Mouse (Mus musculus) embryonic fibroblast, embryonic 13.5 days (primary cell): ENCODE measurements around the gene Cd59a. TPM values are rescaled to one million over a fixed set of nuclear protein-coding genes. Genes with fewer than 3 reads are reported as not detected.

ENCODE experiments used
- H3K27ac ChIP-seq: 2 replicates; pipeline ENCODE4 v1.5.1; 2012; ENCODE audit warnings: low read length, control low read depth, inconsistent platforms; ENCODE audit not compliant: insufficient read depth
- H3K4me1 ChIP-seq: 2 replicates; pipeline ENCODE4 v1.6.1; 2011; ENCODE audit warnings: low read length; ENCODE audit not compliant: control insufficient read depth, insufficient read depth
- H3K4me3 ChIP-seq: 2 replicates; pipeline ENCODE4 v1.5.1; 2011; ENCODE audit warnings: mild to moderate bottlenecking, control low read depth, low read length; ENCODE audit not compliant: insufficient read depth
- CTCF ChIP-seq: IDR thresholded peaks from 2 replicates; pipeline ENCODE4 v1.5.1; 2011; ENCODE audit warnings: mild to moderate bottlenecking, control low read depth, low read length, moderate library complexity, borderline replicate concordance; ENCODE audit not compliant: insufficient read depth
- POLR2A ChIP-seq: IDR thresholded peaks from 2 replicates; pipeline ENCODE4 v1.6.1; 2011; ENCODE audit warnings: low read depth, mild to moderate bottlenecking, control low read depth, low read length, moderate library complexity
- polyA plus RNA-seq: library from polyadenylated mRNA; stranded (reverse); fragments of >200 nt; gene quantifications from 2 replicates; pipeline ENCODE4 v1.2.4, GENCODE M21; 2011; ENCODE audit warnings: low read depth; ENCODE audit not compliant: missing spikeins, insufficient read length

Gene Cd59a
- polyA plus RNA-seq, 1 experiment = 52.5 TPM

DNA sequence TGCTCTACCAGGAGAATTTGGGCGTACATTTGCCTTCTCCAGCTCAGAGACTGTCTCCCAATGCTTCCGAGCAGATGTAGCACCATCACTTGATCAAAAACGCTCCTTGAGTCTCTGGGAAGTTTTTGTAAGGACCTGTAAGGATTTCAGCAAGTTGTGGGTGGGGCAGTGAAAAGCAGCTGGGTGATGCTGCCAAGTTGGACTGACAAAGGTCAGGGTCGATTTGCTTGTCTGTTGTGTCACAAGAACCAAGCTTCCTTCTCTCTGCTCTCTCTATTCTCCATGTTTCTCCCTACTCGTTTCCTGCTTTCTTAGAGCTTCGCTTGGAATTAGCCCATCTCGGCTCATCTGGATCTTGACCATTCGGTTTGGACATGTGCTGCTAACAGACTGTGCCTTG, 46.5 kb downstream of the Cd59a start:
- H3K4me3 ChIP-seq = no peak overlapping the region
- no peaks in the 10 kb centered on the region for H3K4me1 ChIP-seq
- TF ChIP-seq CTCF (no peak), POLR2A (no peak)
- no peak overlapping the region for H3K27ac ChIP-seq

DNA sequence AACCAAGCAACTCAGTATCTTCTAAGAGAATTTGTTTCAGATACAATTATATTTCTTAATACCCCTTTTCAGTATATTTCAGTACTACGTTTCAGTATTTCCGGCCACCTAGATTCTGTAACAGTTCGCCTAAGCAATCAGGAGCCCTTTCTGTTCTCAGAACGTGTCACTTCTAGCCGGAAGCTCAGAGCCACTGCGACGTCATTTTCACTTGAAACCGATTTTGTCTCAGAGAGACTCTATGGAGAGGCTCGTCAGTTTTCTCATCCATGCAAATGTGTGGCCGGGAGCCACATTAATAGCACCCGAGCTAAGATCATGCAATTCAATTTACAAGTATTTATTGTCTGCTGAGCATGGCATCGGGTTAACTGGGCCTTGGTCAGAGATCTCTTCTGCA, 48.4 kb downstream of the Cd59a start:
- TF ChIP-seq POLR2A (no peak), CTCF (no peak)
- Histone ChIP-seq H3K4me3 (no peak overlapping the region), H3K4me1 (no peaks in the 10 kb centered on the region), H3K27ac (no peak overlapping the region)

DNA sequence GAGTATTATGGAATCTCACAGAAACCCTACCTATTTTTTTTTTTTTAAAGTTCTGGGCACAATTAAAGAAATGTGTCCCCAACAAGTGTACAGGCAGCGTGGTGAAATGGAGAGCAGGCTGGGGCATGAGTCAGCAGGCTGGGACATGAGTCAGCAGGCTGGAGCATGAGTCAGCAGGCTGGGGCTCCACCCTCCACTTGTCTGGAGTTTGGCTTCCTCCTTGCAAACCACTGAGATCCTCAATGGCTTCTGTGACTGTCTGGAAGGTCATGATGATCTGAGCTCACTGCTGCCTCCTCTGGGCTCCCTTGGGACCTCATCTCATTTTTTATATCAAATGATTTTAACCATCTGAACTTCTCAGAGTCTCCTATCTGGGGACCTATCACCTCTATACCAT, 50.4 kb downstream of the Cd59a start:
- Histone ChIP-seq H3K4me1 (no peaks in the 10 kb centered on the region), H3K4me3 (no peak overlapping the region), H3K27ac (no peak overlapping the region)
- TF ChIP-seq CTCF (no peak), POLR2A (no peak)

DNA sequence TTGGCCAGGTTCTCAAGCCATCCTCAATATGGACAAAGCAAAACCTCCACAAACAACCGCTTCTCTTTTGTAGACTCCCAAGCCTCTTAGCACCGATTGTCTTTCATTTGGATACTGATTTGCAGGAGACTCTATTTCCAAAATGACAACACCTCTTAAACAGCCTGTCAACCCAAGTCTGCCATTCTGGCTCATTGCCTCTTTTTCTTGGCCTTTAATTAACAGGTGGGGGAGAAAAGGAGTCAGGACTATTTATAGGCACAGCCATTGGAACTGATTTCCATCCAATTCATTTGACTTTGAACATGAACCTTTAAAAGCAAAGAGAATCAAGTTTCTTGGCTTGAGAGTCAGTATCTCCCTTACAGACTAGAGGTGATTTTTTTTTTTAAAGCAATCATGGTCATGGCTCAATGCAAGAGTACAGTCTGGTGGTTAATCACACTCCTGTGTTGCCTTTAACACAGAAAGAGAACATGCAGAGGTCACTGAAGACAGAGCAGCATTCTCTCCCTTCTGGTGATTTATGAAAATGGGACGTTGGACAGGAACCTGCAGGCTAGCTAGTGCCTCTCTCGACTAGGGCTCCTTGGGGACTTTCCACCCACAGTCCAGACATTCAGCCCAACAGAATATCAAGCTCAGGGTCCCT, 52.4 kb downstream of the Cd59a start:
- Histone ChIP-seq H3K27ac (no peak overlapping the region), H3K4me3 (no peak overlapping the region), H3K4me1 (no peaks in the 10 kb centered on the region)
- TF ChIP-seq CTCF = no peak
- no peak for TF ChIP-seq POLR2A

DNA sequence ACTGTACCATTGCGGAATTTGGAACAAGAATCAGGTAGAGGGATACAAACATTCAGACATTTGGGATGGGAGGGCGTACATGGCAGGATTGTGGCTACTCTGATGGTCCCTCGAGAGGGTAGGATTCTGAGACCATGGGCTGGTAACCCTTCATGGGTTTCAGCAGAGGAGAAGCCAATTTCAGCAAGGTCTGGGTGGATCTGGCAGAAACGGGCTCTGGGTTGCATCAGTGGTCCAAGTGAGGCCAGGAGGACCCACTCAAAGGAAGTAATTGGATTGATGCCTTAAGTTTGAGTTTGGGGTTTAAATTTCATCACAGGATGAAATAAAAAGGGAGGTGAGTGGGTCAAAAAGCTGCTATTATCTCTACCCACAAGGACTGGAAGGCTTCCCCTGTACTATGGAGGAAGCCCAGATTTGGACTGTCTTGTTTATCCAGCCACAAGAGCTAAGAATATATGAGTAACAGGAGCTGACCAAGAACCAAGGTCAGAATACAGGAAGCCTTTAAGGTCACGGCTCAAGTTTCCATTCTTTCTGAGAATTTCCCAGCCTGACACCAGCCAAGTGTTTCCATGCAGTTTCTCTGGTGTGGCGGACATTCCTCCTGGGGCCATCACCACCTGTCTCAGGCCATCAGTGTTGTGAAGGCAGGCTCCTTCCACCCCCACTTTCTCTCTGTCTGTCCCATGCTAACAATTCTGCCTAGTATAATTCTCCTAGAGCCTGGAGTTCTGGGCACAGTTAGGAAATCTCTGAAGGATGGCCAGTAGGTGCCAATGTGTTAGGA, 55.2 kb downstream of the Cd59a start:
- H3K4me1 ChIP-seq = no peaks in the 10 kb centered on the region
- no peak overlapping the region for H3K4me3 ChIP-seq
- no peak overlapping the region for H3K27ac ChIP-seq
- no peak for TF ChIP-seq POLR2A

DNA sequence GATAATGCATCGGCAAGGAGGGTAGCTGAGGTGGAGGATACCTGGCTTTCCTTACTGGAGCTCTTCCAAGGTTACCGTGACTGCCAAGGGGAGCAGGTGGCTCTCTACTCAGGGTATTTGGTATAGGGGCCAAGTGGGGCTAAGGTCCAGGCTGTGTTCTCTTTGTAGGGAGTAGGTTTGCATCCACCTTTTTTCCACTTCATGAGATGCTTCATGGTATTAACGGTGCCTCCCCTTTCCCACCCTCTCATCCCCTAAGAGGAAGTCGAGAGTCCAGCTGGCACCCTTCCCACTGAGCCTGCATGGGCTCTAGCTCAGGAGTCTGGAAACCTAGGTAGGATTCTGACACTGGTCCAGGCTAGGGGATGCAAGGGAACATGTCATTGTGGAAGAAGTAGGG, 57.7 kb downstream of the Cd59a start:
- H3K4me1 ChIP-seq = no peaks in the 10 kb centered on the region
- TF ChIP-seq POLR2A = no peak
- no peak for TF ChIP-seq CTCF
- no peak overlapping the region for H3K4me3 ChIP-seq
- no peak overlapping the region for H3K27ac ChIP-seq

DNA sequence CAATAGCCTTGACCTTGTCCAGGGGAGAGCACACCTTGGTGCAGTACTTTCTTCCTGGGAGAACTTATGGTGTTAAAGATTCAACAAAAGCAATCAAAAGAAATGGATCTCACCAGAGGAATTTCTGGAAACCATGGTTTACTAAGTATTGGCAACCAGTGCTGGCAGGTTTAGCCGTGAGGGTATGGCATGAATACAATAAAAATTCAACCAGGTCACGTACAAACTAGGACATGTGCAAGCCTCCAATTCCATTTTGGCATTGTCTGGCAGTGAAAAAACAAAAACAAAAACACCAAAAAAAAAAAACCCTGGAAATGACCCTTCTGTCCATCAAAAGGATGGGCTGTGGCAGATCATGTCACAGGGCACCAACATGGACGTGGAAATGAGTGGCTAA, 58.3 kb downstream of the Cd59a start:
- Histone ChIP-seq H3K4me1 (no peaks in the 10 kb centered on the region), H3K27ac (no peak overlapping the region), H3K4me3 (no peak overlapping the region)
- TF ChIP-seq CTCF (no peak), POLR2A (no peak)

DNA sequence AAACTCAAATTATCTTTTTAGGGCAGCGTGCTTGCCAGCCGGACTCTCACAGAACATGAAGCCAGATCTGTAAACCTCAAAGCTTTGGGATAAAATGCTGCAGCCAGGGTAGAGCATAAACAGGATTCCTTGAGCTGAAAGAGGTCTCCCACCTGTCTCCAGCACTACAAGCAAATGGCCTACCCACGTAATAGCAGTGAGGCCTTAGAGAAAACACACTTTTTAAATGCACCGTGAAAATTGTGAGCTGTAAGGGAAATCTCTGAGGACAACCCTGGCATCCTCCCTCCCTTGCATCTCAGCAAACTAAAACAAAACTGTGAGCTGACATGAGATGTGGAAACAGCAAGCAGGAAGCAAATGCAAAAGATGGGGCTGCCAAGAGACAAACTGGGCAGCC, 62.2 kb downstream of the Cd59a start:
- Histone ChIP-seq H3K4me3 (no peak overlapping the region), H3K27ac (no peak overlapping the region), H3K4me1 (no peaks in the 10 kb centered on the region)
- no peak for TF ChIP-seq CTCF
- no peak for TF ChIP-seq POLR2A

DNA sequence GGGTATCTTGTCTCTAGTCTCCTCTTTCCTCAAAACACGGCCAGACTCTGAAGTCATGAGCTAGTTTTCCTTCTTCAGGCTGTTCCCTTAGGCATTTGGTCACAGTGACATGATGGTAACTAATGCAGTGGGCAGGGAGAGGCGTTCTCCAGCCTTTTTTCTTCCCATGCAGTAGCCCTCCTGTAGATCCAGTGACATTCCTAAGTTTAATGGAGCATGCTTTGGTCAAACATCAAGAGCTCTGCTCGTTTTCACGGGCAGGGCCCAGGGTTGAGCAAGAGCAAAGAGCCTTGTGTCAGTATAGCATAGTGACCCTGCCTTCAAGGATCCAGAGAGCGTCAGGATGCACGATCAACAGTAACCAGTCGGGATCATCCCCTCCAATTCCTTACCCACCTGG, 67.8 kb downstream of the Cd59a start:
- Histone ChIP-seq H3K4me1 (no peaks in the 10 kb centered on the region), H3K27ac (no peak overlapping the region), H3K4me3 (no peak overlapping the region)
- TF ChIP-seq POLR2A (no peak), CTCF (no peak)

DNA sequence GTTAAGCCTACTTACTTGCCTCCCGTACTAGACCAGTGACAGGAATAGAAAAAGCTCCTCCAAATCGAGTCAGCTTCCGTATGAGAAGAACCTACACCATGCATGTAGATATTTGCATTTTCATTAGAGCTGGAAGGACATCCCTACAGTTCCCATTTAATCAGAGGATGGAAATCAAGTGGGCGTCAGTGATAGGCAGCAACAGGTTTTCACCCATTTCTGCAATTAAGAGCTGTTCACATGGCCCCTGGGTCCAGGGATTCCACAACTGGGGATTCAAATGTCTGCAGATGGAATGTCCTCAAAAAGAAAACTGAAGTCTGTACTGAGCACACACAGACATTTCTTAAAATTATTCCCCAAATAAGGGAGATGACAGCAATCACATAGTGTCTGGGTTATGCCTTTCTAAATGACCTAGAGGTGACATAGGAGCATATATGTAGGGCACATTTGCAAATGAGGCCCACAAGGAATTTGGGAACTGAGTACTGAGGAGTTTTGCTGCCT, 68.4 kb downstream of the Cd59a start:
- H3K27ac ChIP-seq = no peak overlapping the region
- H3K4me3 ChIP-seq = no peak overlapping the region
- H3K4me1 ChIP-seq = no peaks in the 10 kb centered on the region
- TF ChIP-seq POLR2A (no peak), CTCF (no peak)

Other genes starting within 250 kb of the Cd59a start
- gene Lmo2, start 137.8 kb upstream of the Cd59a start, polyA plus RNA-seq = 0.84 TPM in 1 of 2 replicates, not detected in the other
- 39.9 and 43.5 TPM in 2 replicates for gene Fbxo3, start 68.1 kb upstream of the Cd59a start, polyA plus RNA-seq
- not detected in 2 replicates for gene 4931422A03Rik, start 67.4 kb upstream of the Cd59a start, polyA plus RNA-seq
- gene Gm10912, start 30.0 kb upstream of the Cd59a start, polyA plus RNA-seq = not detected in 2 replicates
- gene Gm10799, start 27.3 kb upstream of the Cd59a start, polyA plus RNA-seq = not detected in 2 replicates
- 3.4 and 3.5 TPM in 2 replicates for gene Cd59b, start 26.0 kb upstream of the Cd59a start, polyA plus RNA-seq
- gene A930018P22Rik, start 27.0 kb downstream of the Cd59a start, polyA plus RNA-seq = not detected in 2 replicates